Mouse (Mus musculus) lung, postnatal 0 days (tissue): ENCODE measurements around the gene Tbccd1. TPM values are rescaled to one million over a fixed set of nuclear protein-coding genes. Genes with fewer than 3 reads are reported as not detected.

ENCODE experiments used
- ATAC-seq: fragments of 200-750 bp; cut with Nextera tagmentation; 2 replicates; pipeline ENCODE4 v1.8.0; 2017; ENCODE audit warnings: moderate library complexity
- DNase-seq: peaks from one replicate; pipeline ENCODE4 v3.0.0-alpha.2; 2016; ENCODE audit warnings: low spot score
- H3K27ac ChIP-seq: fragments of 300-500 bp; sonication (generic); 2 replicates; pipeline ENCODE4 v1.5.1; 2014; ENCODE audit warnings: antibody characterized with exemption, mild to moderate bottlenecking, low read length, mixed read lengths
- H3K27me3 ChIP-seq: fragments of 300-500 bp; sonication (generic); replicated peaks from 2 replicates; pipeline ENCODE4 v1.6.1; 2014; ENCODE audit warnings: low read length, mixed read lengths; ENCODE audit not compliant: insufficient read depth
- H3K36me3 ChIP-seq: fragments of 300-500 bp; sonication (generic); 2 replicates; pipeline ENCODE4 v1.6.1; 2014; ENCODE audit warnings: low read length, mixed read lengths; ENCODE audit not compliant: insufficient read depth
- H3K4me1 ChIP-seq: fragments of 300-500 bp; sonication (generic); 2 replicates; pipeline ENCODE4 v1.6.1; 2014; ENCODE audit warnings: antibody characterized with exemption, low read depth, low read length, mixed read lengths; ENCODE audit not compliant: insufficient read depth
- H3K4me2 ChIP-seq: fragments of 300-500 bp; sonication (generic); replicated peaks from 2 replicates; pipeline ENCODE4 v1.6.1; 2014; ENCODE audit warnings: low read depth, mild to moderate bottlenecking, low read length, moderate library complexity, mixed read lengths
- H3K4me3 ChIP-seq: fragments of 300-500 bp; sonication (generic); 2 replicates; pipeline ENCODE4 v1.5.1; 2014; ENCODE audit warnings: low read depth, low read length
- H3K9ac ChIP-seq: fragments of 300-500 bp; sonication (generic); replicated peaks from 2 replicates; pipeline ENCODE4 v1.6.1; 2014; ENCODE audit warnings: low read depth, mild to moderate bottlenecking
- H3K9me3 ChIP-seq: fragments of 300-500 bp; sonication (generic); 2 replicates; pipeline ENCODE4 v1.6.1; 2016; ENCODE audit warnings: low read length, mixed read lengths
- CTCF ChIP-seq: IDR thresholded peaks from 2 replicates; pipeline ENCODE4 v1.5.1; 2016; ENCODE audit warnings: antibody characterized with exemption, mild to moderate bottlenecking
- EP300 ChIP-seq: IDR thresholded peaks from 2 replicates; pipeline ENCODE4 v1.6.1; 2016; ENCODE audit warnings: antibody characterized with exemption, mild to moderate bottlenecking, control low read depth
- WGBS: fragments of 180-500 bp; shearing (Covaris S2); extraction: QIAGEN DNeasy Blood & Tissue Kit; methylation state at CpG from one replicate; pipeline ENCODE4 v1.1.7; 2014; 5-methylcytosine and 5-hydroxymethylcytosine counted together
- polyA plus RNA-seq: library from polyadenylated mRNA; unstranded; fragments of >200 nt; fragmentation: Nextera tagmentation; extraction: Ambion mirVana; gene quantifications from 2 replicates; pipeline ENCODE4 v1.2.1, GENCODE M21; 2015

Tbccd1 gene
- polyA plus RNA-seq, 1 experiment from 2014 or later, result 16.0 TPM

- Histone ChIP-seq H3K4me1 (no peaks in the 10 kb centered on the region), H3K36me3 (no peaks in the 10 kb centered on the region), H3K27ac (no peak overlapping the region), H3K9ac (no peak overlapping the region), H3K9me3 (no peaks in the 10 kb centered on the region), H3K4me3 (no peak overlapping the region), H3K27me3 (no peaks in the 10 kb centered on the region), H3K4me2 (no peak overlapping the region)
- ATAC-seq (no peak), DNase-seq (no peak)
- whole genome bisulfite sequencing, result 74% methylated on average over 5 of the region's 5 CpGs
- no peak for TF ChIP-seq EP300
- no peak for TF ChIP-seq CTCF
Observed at GRCm38 (mm10) chr16:22883441-22883840, 26.0 kb upstream of the Tbccd1 start.

GRCm38 (mm10) chr16:22881487-22881886 lies 24.0 kb upstream of the Tbccd1 start:
- no peaks in the 10 kb centered on the region for H3K4me1 ChIP-seq
- no peaks in the 10 kb centered on the region for H3K36me3 ChIP-seq
- 37% methylated on average over 4 of the region's 4 CpGs for WGBS
- DNase-seq (no peak), ATAC-seq (no peak)
- H3K27me3 ChIP-seq, result no peaks in the 10 kb centered on the region
- TF ChIP-seq EP300 (no peak), CTCF (no peak)
- no peak overlapping the region for H3K27ac ChIP-seq
- H3K9ac ChIP-seq, result no peak overlapping the region
- H3K4me3 ChIP-seq, result no peak overlapping the region
- H3K4me2 ChIP-seq, result no peak overlapping the region
- H3K9me3 ChIP-seq, result no peaks in the 10 kb centered on the region

GRCm38 (mm10) chr16:22880900-22881299 lies 23.4 kb upstream of the Tbccd1 start:
- H3K36me3 ChIP-seq, result no peaks in the 10 kb centered on the region
- no peaks in the 10 kb centered on the region for H3K9me3 ChIP-seq
- ATAC-seq (no peak), DNase-seq (no peak)
- no peaks in the 10 kb centered on the region for H3K4me1 ChIP-seq
- WGBS, result 23% methylated on average over 6 of the region's 6 CpGs
- no peak for TF ChIP-seq EP300
- TF ChIP-seq CTCF, result no peak
- H3K27ac ChIP-seq, result no peak overlapping the region
- H3K4me3 ChIP-seq, result no peak overlapping the region
- no peaks in the 10 kb centered on the region for H3K27me3 ChIP-seq
- no peak overlapping the region for H3K4me2 ChIP-seq
- no peak overlapping the region for H3K9ac ChIP-seq

GRCm38 (mm10) chr16:22879945-22880595 lies 22.6 kb upstream of the Tbccd1 start:
- H3K4me2 ChIP-seq, result no peak overlapping the region
- no peaks in the 10 kb centered on the region for H3K4me1 ChIP-seq

GRCm38 (mm10) chr16:22878716-22879115 lies 21.2 kb upstream of the Tbccd1 start:
- no peak overlapping the region for H3K4me3 ChIP-seq
- no peaks in the 10 kb centered on the region for H3K27me3 ChIP-seq
- no peaks in the 10 kb centered on the region for H3K9me3 ChIP-seq
- TF ChIP-seq EP300 (no peak), CTCF (no peak)
- no peaks in the 10 kb centered on the region for H3K4me1 ChIP-seq
- no peak overlapping the region for H3K27ac ChIP-seq
- no peaks in the 10 kb centered on the region for H3K36me3 ChIP-seq
- no peak overlapping the region for H3K9ac ChIP-seq
- ATAC-seq, result no peak
- no peak for DNase-seq
- 58% methylated on average over 7 of the region's 7 CpGs for WGBS
- no peak overlapping the region for H3K4me2 ChIP-seq

More at GRCm38 (mm10) chr16:22879945-22880595, 22.6 kb upstream of the Tbccd1 start:
- TF ChIP-seq CTCF (no peak), EP300 (no peak)
- no peaks in the 10 kb centered on the region for H3K36me3 ChIP-seq
- ATAC-seq (no peak), DNase-seq (peak; percentile 5)
- no peaks in the 10 kb centered on the region for H3K27me3 ChIP-seq
- no peak overlapping the region for H3K4me3 ChIP-seq
- no peak overlapping the region for H3K9ac ChIP-seq
- H3K9me3 ChIP-seq, result no peaks in the 10 kb centered on the region
- no peak overlapping the region for H3K27ac ChIP-seq
- WGBS, result 49% methylated on average over 7 of the region's 7 CpGs

- H3K9ac ChIP-seq, result no peak overlapping the region
- no peak overlapping the region for H3K4me3 ChIP-seq
- ATAC-seq (no peak), DNase-seq (no peak)
- peaks cover 4% of the 10 kb centered on the region; the same call in 1 of the 2 replicates for H3K36me3 ChIP-seq
- no peaks in the 10 kb centered on the region for H3K9me3 ChIP-seq
- H3K4me2 ChIP-seq, result no peak overlapping the region
- no peaks in the 10 kb centered on the region for H3K27me3 ChIP-seq
- H3K27ac ChIP-seq, result no peak overlapping the region
- no peaks in the 10 kb centered on the region for H3K4me1 ChIP-seq
- TF ChIP-seq CTCF (no peak), EP300 (no peak)
- 65% methylated on average over 11 of the region's 11 CpGs for WGBS
Observed at GRCm38 (mm10) chr16:22877660-22878390, 20.4 kb upstream of the Tbccd1 start.
